Mouse (Mus musculus) left cerebral cortex, adult 9 months (tissue): ENCODE measurements around the gene Mboat1.

Experiments
- DNase-seq, 2 experiments: peaks; one replicate each; pipeline ENCODE4 v3.0.0; 2022; ENCODE audit warnings: low spot score in 2 of 2

The Mboat1 gene

GRCm38 (mm10) chr13:30136243-30136922, at the start of gene Mboat1:
TSS of gene Mboat1 (plus strand) at chr13:30136489.
- peak in 1 of 2 experiments; percentile 25 for DNase-seq

GRCm38 (mm10) chr13:30093086-30093485, 43.2 kb upstream of the Mboat1 start:
- no peak for DNase-seq

DNA sequence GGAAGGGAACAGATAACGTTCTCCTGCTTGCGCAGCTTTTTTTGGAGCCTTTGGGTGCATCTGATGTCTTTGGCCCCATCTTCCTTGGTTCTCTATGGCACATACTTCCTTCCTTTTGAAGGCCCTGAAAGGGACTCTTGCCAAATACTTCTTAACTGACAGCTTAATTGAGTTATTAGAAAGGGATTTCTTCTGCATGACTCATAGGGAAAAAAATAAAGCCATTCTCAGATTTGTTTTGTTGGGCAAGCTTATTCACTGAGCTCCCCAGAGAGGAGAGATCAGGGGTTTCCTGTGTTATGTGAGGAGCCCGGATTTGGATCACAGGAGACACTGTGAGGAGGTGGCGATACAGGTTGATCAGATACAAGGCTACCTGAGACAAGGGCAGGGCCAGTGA, 40.4 kb upstream of the Mboat1 start:
- no peak for DNase-seq

- no peak for DNase-seq
Observed at GRCm38 (mm10) chr13:30096536-30096935, 39.8 kb upstream of the Mboat1 start.

GRCm38 (mm10) chr13:30109001-30109600, 27.2 kb upstream of the Mboat1 start:
- no peak for DNase-seq

GRCm38 (mm10) chr13:30115792-30116191, 20.5 kb upstream of the Mboat1 start:
- DNase-seq, result no peak

- DNase-seq, result no peak
Observed at GRCm38 (mm10) chr13:30136923-30137629, 787 bp downstream of the Mboat1 start.

DNA sequence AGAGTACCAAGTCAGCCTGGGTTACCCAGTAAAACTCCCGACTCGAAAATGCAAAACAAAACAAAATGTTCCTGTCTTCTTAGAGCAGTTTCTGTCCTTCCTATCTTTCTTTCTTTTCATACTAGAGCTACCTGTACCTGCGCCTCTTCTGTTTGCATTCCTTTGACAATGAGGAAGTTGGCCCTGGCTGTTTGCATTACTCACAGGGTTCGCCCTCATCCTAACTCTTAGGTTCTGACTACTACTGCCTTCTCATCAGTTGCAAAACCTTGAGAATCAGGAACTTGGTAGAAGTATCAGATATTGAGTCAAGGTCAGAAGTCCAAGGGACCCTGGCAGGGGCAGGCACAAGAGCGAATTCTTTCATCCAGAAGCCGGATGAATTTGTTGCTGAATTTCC, 1.7 kb downstream of the Mboat1 start:
- DNase-seq, result no peak

DNA sequence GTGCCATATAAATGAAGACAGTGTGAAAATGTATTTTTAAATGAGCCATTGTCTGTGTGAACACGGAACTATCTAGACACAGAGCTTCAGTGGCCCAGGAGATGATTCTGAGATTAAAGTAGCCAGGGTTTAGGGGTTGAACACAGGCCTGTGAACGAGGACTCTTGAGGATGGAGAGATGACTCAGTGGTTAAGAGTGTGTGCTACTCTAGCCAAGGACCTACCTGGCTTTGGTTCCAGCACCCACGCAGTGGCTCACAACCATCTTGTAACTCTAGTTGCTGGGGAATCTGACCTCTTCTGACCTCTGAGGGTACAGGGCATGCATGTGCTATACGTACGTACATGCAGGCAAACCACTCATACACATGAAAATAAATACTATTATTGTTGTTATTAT, 3.9 kb downstream of the Mboat1 start:
- DNase-seq, result no peak

GRCm38 (mm10) chr13:30140646-30141045, 4.4 kb downstream of the Mboat1 start:
- DNase-seq, result no peak

DNA sequence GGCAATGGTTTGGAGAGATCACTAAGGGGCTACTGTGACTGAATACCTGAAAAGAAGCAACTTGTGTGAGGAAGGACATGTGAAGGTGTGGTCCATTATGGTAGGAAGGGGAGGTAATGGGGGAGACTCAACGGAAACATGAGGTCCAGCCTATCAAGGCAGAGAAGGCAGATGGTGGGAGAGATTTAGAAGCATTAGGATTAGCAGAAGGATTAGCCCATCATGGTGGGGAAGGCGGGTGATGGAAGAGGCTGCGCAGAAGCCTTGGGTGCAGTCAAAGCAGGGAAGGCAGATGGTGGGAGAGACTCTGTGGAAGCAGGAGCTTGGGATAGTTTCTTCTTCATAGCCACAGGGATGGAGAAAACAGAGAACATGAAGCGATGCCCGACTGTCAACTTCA, 5.7 kb downstream of the Mboat1 start:
- DNase-seq, result no peak

DNA sequence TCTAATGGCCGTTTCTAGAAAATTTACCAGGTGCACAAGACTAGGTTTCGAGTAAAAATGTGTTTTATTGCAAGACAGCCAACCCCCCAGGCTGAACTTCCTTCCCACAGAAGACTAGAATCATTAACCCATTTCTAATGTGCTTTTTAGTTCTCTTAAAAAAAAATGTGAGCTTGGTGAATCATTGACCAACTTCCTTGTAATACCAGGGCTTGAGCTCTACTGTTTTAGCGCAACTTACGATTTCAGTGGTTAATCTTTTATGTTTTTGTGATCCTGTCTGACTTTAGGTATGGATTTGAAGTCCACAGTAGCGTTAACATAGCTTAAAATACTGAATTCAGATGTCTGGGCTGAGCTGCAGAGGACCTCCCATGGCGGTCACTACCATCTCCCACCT, 10.2 kb downstream of the Mboat1 start:
- DNase-seq, result no peak

- no peak for DNase-seq
Observed at GRCm38 (mm10) chr13:30154264-30154663, 18.0 kb downstream of the Mboat1 start.

GRCm38 (mm10) chr13:30159626-30160025, 23.3 kb downstream of the Mboat1 start:
- no peak for DNase-seq

GRCm38 (mm10) chr13:30163521-30163920, 27.2 kb downstream of the Mboat1 start:
- DNase-seq, result no peak

- no peak for DNase-seq
Observed at GRCm38 (mm10) chr13:30166138-30167090, 30.1 kb downstream of the Mboat1 start.

- no peak for DNase-seq
Observed at GRCm38 (mm10) chr13:30167499-30167898, 31.2 kb downstream of the Mboat1 start.

DNA sequence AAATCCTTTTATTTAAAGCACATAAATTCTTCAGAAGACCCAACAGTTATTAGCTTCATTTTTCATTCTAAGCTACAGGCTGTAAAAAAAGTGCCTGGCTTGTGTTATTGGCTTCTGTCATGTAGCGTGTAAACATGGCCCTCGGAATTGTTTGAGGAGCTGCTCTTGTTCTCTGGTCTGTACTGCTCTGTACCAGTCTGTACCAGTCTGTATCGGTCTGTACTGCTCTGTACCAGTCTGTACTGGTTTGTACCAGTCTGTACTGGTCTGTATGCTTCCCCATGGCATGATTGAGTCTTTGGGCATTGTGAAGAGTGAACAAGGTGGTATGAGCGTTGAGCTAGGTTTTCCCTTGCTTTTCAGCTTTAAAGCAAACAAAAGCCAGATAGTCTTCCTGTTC, 32.5 kb downstream of the Mboat1 start:
- no peak for DNase-seq

DNA sequence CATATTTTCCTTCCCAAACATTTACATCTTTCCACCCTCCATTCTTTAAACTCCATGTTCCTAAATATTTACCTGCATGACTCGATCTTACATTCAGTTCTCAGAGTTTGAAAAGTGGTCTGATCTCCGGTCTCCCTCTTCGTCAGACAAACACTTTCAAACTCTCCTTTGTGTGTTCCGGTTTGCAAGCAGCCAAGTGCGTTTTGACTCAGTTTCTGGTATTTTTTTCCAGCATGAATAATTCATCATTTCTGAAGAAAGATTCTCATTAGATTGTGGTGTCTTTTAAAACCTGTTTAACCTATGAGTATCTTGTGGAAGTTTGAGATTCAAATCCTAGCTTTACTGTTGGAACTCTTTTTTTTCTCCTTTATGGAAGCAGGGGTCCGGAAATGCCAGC, 33.8 kb downstream of the Mboat1 start:
- no peak for DNase-seq

- no peak for DNase-seq
Observed at GRCm38 (mm10) chr13:30174586-30174985, 38.3 kb downstream of the Mboat1 start.

DNA sequence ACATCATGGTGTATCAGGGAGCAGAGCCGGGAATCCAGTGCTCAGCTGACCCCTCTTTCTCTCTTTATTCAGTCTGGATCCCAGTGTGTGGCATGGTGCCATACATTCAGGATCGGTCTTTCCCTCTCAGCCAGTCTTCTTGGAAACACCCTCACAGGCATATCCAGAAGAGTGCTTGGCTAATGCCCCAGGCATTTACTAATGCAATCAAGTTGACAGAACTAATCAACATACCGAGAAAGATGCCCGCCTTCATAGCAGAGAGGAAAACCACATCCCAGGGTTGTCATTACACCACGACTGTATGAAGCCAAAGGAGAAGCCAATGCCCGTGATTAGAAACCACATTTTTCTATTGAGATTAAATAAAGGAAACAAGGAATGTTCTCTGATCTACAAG, 41.1 kb downstream of the Mboat1 start:
- DNase-seq, result no peak

DNA sequence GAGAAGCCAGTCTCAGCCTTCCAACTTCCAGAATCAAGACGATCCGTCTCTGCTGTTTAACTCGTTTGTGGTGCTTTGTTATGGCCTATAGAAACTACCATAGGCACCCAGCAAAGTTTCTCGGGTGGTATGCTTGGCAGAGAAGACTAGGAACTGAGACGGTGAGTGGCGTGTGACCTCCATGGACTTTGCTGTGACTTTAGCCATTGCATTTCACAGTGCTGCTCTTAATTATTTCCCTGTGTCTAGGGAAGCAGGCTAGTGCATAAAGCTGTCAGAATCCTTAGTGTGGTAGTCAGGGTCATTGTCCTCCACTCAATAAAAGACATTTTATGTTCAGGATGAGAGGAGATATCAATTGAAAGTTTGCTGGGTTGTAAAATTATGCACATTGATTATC, 49.3 kb downstream of the Mboat1 start:
- no peak for DNase-seq
